Mouse (Mus musculus) midbrain, postnatal 0 days (tissue): ENCODE data around the gene Hltf. TPM values are rescaled to one million over a fixed set of nuclear protein-coding genes. Genes with fewer than 3 reads are reported as not detected.

ENCODE experiments used
- ATAC-seq: fragments of 200-750 bp; cut with Nextera tagmentation; 2 replicates; pipeline ENCODE4 v1.8.0; 2017; ENCODE audit warnings: moderate number of reproducible peaks, mild to moderate bottlenecking, moderate TSS enrichment, moderate library complexity; ENCODE audit not compliant: low FRiP score
- DNase-seq: peaks from one replicate; pipeline ENCODE4 v3.0.0-alpha.2; 2015; ENCODE audit warnings: low spot score
- H3K27ac ChIP-seq: fragments of 300-500 bp; sonication (generic); 2 replicates; pipeline ENCODE4 v1.5.1; 2014; ENCODE audit warnings: low read depth, mild to moderate bottlenecking, low read length, mixed read lengths
- H3K27me3 ChIP-seq: fragments of 300-500 bp; sonication (generic); 2 replicates; pipeline ENCODE4 v1.6.1; 2014; ENCODE audit warnings: low read length, control low read depth, mixed read lengths; ENCODE audit not compliant: insufficient read depth
- H3K36me3 ChIP-seq: fragments of 300-500 bp; sonication (generic); 2 replicates; pipeline ENCODE4 v1.6.1; 2014; ENCODE audit warnings: low read length, control low read depth, mixed read lengths; ENCODE audit not compliant: insufficient read depth
- H3K4me1 ChIP-seq: fragments of 300-500 bp; sonication (generic); 2 replicates; pipeline ENCODE4 v1.6.1; 2014; ENCODE audit warnings: mild to moderate bottlenecking, control low read depth, antibody characterized with exemption, low read length, mixed read lengths; ENCODE audit not compliant: insufficient read depth
- H3K4me2 ChIP-seq: fragments of 300-500 bp; sonication (generic); 2 replicates; pipeline ENCODE4 v1.6.1; 2014; ENCODE audit warnings: low read depth, mild to moderate bottlenecking, low read length, mixed read lengths; ENCODE audit not compliant: poor library complexity, severe bottlenecking
- H3K4me3 ChIP-seq: fragments of 300-500 bp; sonication (generic); 2 replicates; pipeline ENCODE4 v1.5.1; 2014; ENCODE audit warnings: low read depth, mild to moderate bottlenecking, low read length, moderate library complexity
- H3K9ac ChIP-seq: fragments of 300-500 bp; sonication (generic); replicated peaks from 2 replicates; pipeline ENCODE4 v1.6.1; 2014; ENCODE audit warnings: mild to moderate bottlenecking, low read length, moderate library complexity, mixed read lengths; ENCODE audit not compliant: poor library complexity, severe bottlenecking
- H3K9me3 ChIP-seq: fragments of 300-500 bp; sonication (generic); 2 replicates; pipeline ENCODE4 v1.6.1; 2016; ENCODE audit warnings: low read length, control low read depth
- CTCF ChIP-seq: IDR thresholded peaks from 2 replicates; pipeline ENCODE4 v1.5.1; 2016; ENCODE audit warnings: antibody characterized with exemption, mild to moderate bottlenecking
- WGBS: fragments of 180-500 bp; shearing (Covaris S2); extraction: QIAGEN DNeasy Blood & Tissue Kit; methylation state at CpG from one replicate; pipeline ENCODE4 v1.1.7; 2014; 5-methylcytosine and 5-hydroxymethylcytosine counted together
- polyA plus RNA-seq: library from polyadenylated mRNA; unstranded; fragments of >200 nt; fragmentation: Nextera tagmentation; extraction: Ambion mirVana; gene quantifications from 2 replicates; pipeline ENCODE4 v1.2.1, GENCODE M21; 2015
- total RNA-seq: library from RNA; depleted of rRNA; stranded (reverse); fragments of >200 nt; gene quantifications from 2 replicates; pipeline ENCODE4 v1.2.3, GENCODE M21; 2014

Hltf gene
- total and polyA plus RNA-seq, 2 experiments from 2014 or later = 8.1 to 13.5 TPM

DNA sequence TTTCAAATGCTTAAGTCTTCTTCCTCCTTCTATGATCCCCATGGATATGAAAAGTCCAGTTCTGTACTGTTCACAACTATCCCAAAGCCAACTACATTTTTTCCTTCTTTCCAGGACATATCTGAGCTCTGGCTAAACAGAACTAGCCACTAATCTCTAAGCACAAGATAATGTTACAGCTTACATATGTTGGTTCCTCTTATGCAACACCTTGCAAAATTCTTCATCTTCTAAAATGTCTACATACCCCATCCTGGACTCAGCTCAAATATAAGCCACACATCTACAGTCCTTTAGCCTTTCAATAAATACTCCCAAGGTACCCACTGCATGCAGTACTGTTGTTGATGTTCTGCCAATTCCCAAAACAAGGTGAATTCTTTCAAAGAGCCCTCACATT, 31.1 kb upstream of the Hltf start:
- H3K27ac ChIP-seq = no peak overlapping the region
- no peaks in the 10 kb centered on the region for H3K4me1 ChIP-seq
- H3K4me2 ChIP-seq = no peak overlapping the region
- H3K36me3 ChIP-seq = peaks cover 29% of the 10 kb centered on the region
- DNase-seq (no peak), ATAC-seq (no peak)
- H3K4me3 ChIP-seq = no peak overlapping the region
- H3K27me3 ChIP-seq = no peaks in the 10 kb centered on the region
- no peak for TF ChIP-seq CTCF
- H3K9me3 ChIP-seq = no peaks in the 10 kb centered on the region
- no peak overlapping the region for H3K9ac ChIP-seq

- no peaks in the 10 kb centered on the region for H3K27me3 ChIP-seq
- no peak for TF ChIP-seq CTCF
- H3K4me2 ChIP-seq = no peak overlapping the region
- no peaks in the 10 kb centered on the region for H3K9me3 ChIP-seq
- H3K9ac ChIP-seq = no peak overlapping the region
- no peaks in the 10 kb centered on the region for H3K4me1 ChIP-seq
- H3K27ac ChIP-seq = no peak overlapping the region
- peaks cover 29% of the 10 kb centered on the region for H3K36me3 ChIP-seq
- 93% methylated on average over 8 of the region's 8 CpGs for WGBS
- ATAC-seq (no peak), DNase-seq (no peak)
- H3K4me3 ChIP-seq = no peak overlapping the region
Measured at GRCm38 (mm10) chr3:20026996-20027689, 30.5 kb upstream of the Hltf start.

DNA sequence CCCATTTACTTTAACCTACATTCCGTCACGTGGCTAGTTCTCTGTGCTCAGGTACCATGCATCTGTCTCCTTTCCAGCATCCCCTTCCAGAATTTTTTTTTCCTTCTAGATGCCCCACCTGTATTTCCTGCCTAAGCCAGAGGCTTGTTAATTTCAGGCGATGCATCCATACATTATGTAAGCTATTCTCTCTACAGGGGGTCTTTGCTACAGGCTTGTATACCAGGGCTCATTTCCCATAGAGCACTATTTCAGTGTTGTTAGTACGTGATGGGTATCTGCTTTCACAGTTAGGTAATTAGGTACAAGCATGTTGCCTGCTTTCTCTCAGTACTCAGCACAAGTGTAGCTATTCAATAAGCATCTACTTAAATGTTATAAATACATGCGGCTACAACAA, 29.8 kb upstream of the Hltf start:
- 92% methylated on average over 5 of the region's 5 CpGs for WGBS
- H3K9ac ChIP-seq = no peak overlapping the region
- H3K27me3 ChIP-seq = no peaks in the 10 kb centered on the region
- no peak for TF ChIP-seq CTCF
- H3K4me2 ChIP-seq = no peak overlapping the region
- no peak overlapping the region for H3K27ac ChIP-seq
- DNase-seq (no peak), ATAC-seq (no peak)
- no peaks in the 10 kb centered on the region for H3K9me3 ChIP-seq
- H3K36me3 ChIP-seq = peaks cover 23% of the 10 kb centered on the region
- no peaks in the 10 kb centered on the region for H3K4me1 ChIP-seq
- no peak overlapping the region for H3K4me3 ChIP-seq

- TF ChIP-seq CTCF = no peak
- Histone ChIP-seq H3K9me3 (no peaks in the 10 kb centered on the region), H3K27me3 (no peaks in the 10 kb centered on the region), H3K9ac (no peak overlapping the region), H3K4me3 (no peak overlapping the region), H3K4me2 (no peak overlapping the region), H3K36me3 (peaks cover 16% of the 10 kb centered on the region), H3K4me1 (peaks cover under 1% of the 10 kb centered on the region; the same call in 1 of the 2 replicates), H3K27ac (no peak overlapping the region)
- WGBS = 95% methylated on average over 3 of the region's 3 CpGs
- no peak for ATAC-seq
- no peak for DNase-seq
Measured at GRCm38 (mm10) chr3:20028640-20029039, 29.0 kb upstream of the Hltf start.

GRCm38 (mm10) chr3:20030807-20031206, 26.8 kb upstream of the Hltf start:
- Histone ChIP-seq H3K4me3 (no peak overlapping the region), H3K9ac (no peak overlapping the region), H3K36me3 (peaks cover 4% of the 10 kb centered on the region; the same call in 1 of the 2 replicates), H3K27me3 (no peaks in the 10 kb centered on the region), H3K4me2 (no peak overlapping the region), H3K9me3 (no peaks in the 10 kb centered on the region), H3K27ac (no peak overlapping the region), H3K4me1 (peaks cover 7% of the 10 kb centered on the region; the same call in 1 of the 2 replicates)
- TF ChIP-seq CTCF = no peak
- no peak for ATAC-seq
- 90% methylated on average over 6 of the region's 6 CpGs for WGBS
- no peak for DNase-seq

DNA sequence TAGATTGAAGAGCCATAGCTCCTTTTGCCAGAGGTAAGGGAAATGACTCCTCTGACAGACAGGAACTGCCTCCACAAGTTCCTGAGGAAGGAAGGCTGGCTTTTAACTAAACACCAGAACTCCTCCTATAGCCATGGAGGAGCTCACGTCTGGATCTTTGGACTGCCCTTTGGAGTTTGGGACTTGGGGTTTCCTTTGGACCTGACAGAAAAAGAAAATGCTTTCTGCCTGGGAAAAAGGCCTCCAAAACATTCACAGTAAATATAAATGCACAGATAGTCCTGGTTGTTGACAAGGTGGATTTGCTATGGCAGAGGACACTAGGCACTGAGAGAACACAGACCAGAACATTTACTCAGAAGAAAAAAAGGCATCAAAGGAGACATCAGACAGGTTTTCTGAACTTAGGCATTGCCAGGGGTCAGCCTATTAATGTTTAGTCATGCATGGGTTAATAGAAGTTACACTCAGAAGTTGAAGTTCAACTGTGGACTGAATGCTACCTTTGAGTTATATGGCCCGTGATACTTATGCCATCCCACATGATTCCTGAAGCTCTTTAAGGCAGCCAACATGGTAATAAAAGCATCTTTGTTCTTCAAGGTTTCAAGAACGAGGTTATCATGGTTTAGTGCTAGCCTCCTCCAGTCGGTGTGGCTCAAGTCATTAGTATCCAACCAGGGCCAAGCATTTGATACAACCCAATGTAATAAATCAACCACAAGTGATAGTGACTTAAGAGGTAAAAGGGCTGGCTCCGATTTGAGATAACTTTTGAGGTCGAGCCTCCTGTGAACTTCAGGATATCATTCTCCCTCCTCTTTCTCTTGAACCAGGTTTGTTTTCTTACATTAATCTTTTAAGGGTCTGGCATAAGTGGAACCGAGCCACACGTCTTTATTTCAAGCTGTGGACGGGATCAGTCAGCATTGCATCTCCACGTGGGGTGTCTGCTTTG, 23.6 kb upstream of the Hltf start:
- Histone ChIP-seq H3K27ac (no peak overlapping the region), H3K36me3 (no peaks in the 10 kb centered on the region), H3K27me3 (no peaks in the 10 kb centered on the region), H3K9ac (peak overlapping the region; percentile 64), H3K9me3 (no peaks in the 10 kb centered on the region), H3K4me3 (peak overlapping the region; percentile 90), H3K4me1 (peaks cover 7% of the 10 kb centered on the region; the same call in 1 of the 2 replicates), H3K4me2 (peak overlapping the region; percentile 76)
- 22% methylated on average over 10 of the region's 10 CpGs for WGBS
- DNase-seq (no peak), ATAC-seq (no peak)
- TF ChIP-seq CTCF = no peak
